Mouse (Mus musculus) neural tube, embryonic 11.5 days (tissue): ENCODE results near the gene Ppm1d. TPM values are rescaled to one million over a fixed set of nuclear protein-coding genes. Genes with fewer than 3 reads are reported as not detected.

ENCODE experiments used
- ATAC-seq: fragments of 200-750 bp; cut with Nextera tagmentation; 2 replicates; pipeline ENCODE4 v1.8.0; 2017; ENCODE audit warnings: moderate number of reproducible peaks, mild to moderate bottlenecking, moderate TSS enrichment, moderate library complexity; ENCODE audit not compliant: insufficient read depth, low FRiP score, low TSS enrichment
- DNase-seq: peaks from one replicate; pipeline ENCODE4 v3.0.0-alpha.2; 2015; ENCODE audit warnings: low spot score
- H3K27ac ChIP-seq: fragments of 300-500 bp; sonication (generic); 2 replicates; pipeline ENCODE4 v1.5.1; 2014; ENCODE audit warnings: low read depth, mild to moderate bottlenecking, low read length
- H3K27me3 ChIP-seq: fragments of 300-500 bp; sonication (generic); 2 replicates; pipeline ENCODE4 v1.6.1; 2014; ENCODE audit warnings: mild to moderate bottlenecking, low read length, mixed read lengths; ENCODE audit not compliant: control insufficient read depth, insufficient read depth
- H3K36me3 ChIP-seq: fragments of 300-500 bp; sonication (generic); 2 replicates; pipeline ENCODE4 v1.6.1; 2014; ENCODE audit warnings: mild to moderate bottlenecking, low read length, moderate library complexity, mixed read lengths; ENCODE audit not compliant: control insufficient read depth, insufficient read depth
- H3K4me1 ChIP-seq: fragments of 300-500 bp; sonication (generic); 2 replicates; pipeline ENCODE4 v1.6.1; 2014; ENCODE audit warnings: low read length, mixed read lengths; ENCODE audit not compliant: control insufficient read depth, insufficient read depth
- H3K4me2 ChIP-seq: fragments of 300-500 bp; sonication (generic); 2 replicates; pipeline ENCODE4 v1.6.1; 2014; ENCODE audit warnings: low read depth, mild to moderate bottlenecking, moderate library complexity
- H3K4me3 ChIP-seq: fragments of 300-500 bp; sonication (generic); 2 replicates; pipeline ENCODE4 v1.5.1; 2014; ENCODE audit warnings: low read depth, low read length
- H3K9ac ChIP-seq: fragments of 300-500 bp; sonication (generic); 2 replicates; pipeline ENCODE4 v1.6.1; 2014; ENCODE audit warnings: mild to moderate bottlenecking, low read length
- H3K9me3 ChIP-seq: fragments of 300-500 bp; sonication (generic); 2 replicates; pipeline ENCODE4 v1.6.1; 2016; ENCODE audit warnings: low read length; ENCODE audit not compliant: control insufficient read depth
- WGBS: fragments of 180-500 bp; shearing (Covaris S2); extraction: QIAGEN DNeasy Blood & Tissue Kit; methylation state at CpG from one replicate; pipeline ENCODE4 v1.1.7; 2014; 5-methylcytosine and 5-hydroxymethylcytosine counted together
- polyA plus RNA-seq: library from polyadenylated mRNA; unstranded; fragments of >200 nt; fragmentation: Nextera tagmentation; extraction: Ambion mirVana; gene quantifications from 2 replicates; pipeline ENCODE4 v1.2.1, GENCODE M21; 2014

Gene Ppm1d
- polyA plus RNA-seq, 1 experiment from 2014 or later, result 28.0 TPM

- Histone ChIP-seq H3K36me3 (no peaks in the 10 kb centered on the region), H3K27ac (no peak overlapping the region), H3K9ac (no peak overlapping the region), H3K9me3 (no peaks in the 10 kb centered on the region), H3K27me3 (no peaks in the 10 kb centered on the region), H3K4me3 (no peak overlapping the region), H3K4me2 (no peak overlapping the region), H3K4me1 (no peaks in the 10 kb centered on the region)
- DNase-seq (peak; percentile 81), ATAC-seq (no peak)
- WGBS, result 24% methylated on average over 4 of the region's 4 CpGs
Measured at GRCm38 (mm10) chr11:85382055-85382454, 71.0 kb downstream of the Ppm1d start.

- no peak for ATAC-seq
Measured at GRCm38 (mm10) chr11:85383975-85384821, 73.2 kb downstream of the Ppm1d start.

GRCm38 (mm10) chr11:85392179-85392863 is 81.3 kb downstream of the Ppm1d start:
- DNase-seq, result no peak
- H3K4me1 ChIP-seq, result no peaks in the 10 kb centered on the region
- H3K9ac ChIP-seq, result no peak overlapping the region
- no peaks in the 10 kb centered on the region for H3K9me3 ChIP-seq
- no peak overlapping the region for H3K4me3 ChIP-seq
- no peaks in the 10 kb centered on the region for H3K36me3 ChIP-seq
- no peak overlapping the region for H3K27ac ChIP-seq
- no peak for ATAC-seq
- WGBS, result 55% methylated on average over 12 of the region's 12 CpGs
- no peak overlapping the region for H3K4me2 ChIP-seq
- H3K27me3 ChIP-seq, result no peaks in the 10 kb centered on the region

More at GRCm38 (mm10) chr11:85383975-85384821, 73.2 kb downstream of the Ppm1d start:
- DNase-seq, result no peak
- Histone ChIP-seq H3K4me3 (no peak overlapping the region), H3K36me3 (no peaks in the 10 kb centered on the region), H3K9me3 (no peaks in the 10 kb centered on the region), H3K9ac (no peak overlapping the region), H3K27me3 (no peaks in the 10 kb centered on the region), H3K4me2 (no peak overlapping the region), H3K4me1 (no peaks in the 10 kb centered on the region), H3K27ac (no peak overlapping the region)
- 81% methylated on average over 7 of the region's 7 CpGs for WGBS

DNA sequence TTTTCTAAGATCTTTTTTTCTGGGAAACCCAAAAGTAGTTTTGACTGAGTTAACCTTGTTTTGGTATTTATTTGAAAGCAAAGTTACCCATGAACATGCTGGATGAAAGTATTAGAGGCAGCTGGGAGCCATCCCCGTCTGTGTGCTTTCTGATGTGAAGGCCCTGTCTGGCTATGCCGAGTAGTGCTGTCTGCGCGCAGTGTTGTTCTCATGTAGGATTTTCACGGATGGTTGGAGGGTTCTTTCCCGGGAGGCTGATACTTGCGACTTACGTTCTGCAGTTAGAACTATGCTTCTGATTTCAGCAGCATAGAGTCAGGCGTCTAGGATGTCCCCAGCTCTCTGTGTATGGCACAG is 81.8 kb downstream of the Ppm1d start:
- H3K9ac ChIP-seq, result no peak overlapping the region

DNA sequence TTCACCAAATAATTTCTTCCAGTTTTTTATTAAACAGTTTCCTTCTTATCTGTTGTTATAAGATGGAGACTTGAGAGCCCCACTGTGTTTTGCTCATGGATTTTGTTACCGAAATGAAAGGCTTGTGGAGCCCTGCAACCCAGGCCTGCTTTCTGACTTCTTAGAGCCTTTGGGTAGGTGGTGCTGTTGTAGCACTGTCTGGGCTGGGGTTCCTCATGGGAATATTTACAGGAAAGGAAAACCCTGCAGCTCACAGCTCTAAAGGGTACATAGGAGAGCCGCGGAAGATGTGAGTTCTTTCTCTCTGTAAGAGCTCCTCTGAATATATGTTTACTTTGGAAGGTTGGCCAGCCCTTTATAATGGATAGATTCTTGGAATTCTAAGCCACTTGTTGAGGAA is 82.9 kb downstream of the Ppm1d start:
- Histone ChIP-seq H3K4me1 (no peaks in the 10 kb centered on the region), H3K4me2 (no peak overlapping the region), H3K9ac (no peak overlapping the region), H3K4me3 (no peak overlapping the region), H3K9me3 (no peaks in the 10 kb centered on the region), H3K36me3 (no peaks in the 10 kb centered on the region), H3K27me3 (no peaks in the 10 kb centered on the region), H3K27ac (no peak overlapping the region)
- peak; percentile 15 for DNase-seq
- ATAC-seq, result no peak
- 67% methylated on average over 3 of the region's 3 CpGs for WGBS

More for the DNA sequence above, 81.8 kb downstream of the Ppm1d start:
- no peaks in the 10 kb centered on the region for H3K27me3 ChIP-seq
- no peaks in the 10 kb centered on the region for H3K9me3 ChIP-seq
- no peak overlapping the region for H3K4me2 ChIP-seq
- WGBS, result 48% methylated on average over 9 of the region's 9 CpGs
- H3K27ac ChIP-seq, result no peak overlapping the region
- DNase-seq (peak; percentile 10), ATAC-seq (no peak)
- H3K36me3 ChIP-seq, result no peaks in the 10 kb centered on the region
- H3K4me1 ChIP-seq, result no peaks in the 10 kb centered on the region
- H3K4me3 ChIP-seq, result no peak overlapping the region

DNA sequence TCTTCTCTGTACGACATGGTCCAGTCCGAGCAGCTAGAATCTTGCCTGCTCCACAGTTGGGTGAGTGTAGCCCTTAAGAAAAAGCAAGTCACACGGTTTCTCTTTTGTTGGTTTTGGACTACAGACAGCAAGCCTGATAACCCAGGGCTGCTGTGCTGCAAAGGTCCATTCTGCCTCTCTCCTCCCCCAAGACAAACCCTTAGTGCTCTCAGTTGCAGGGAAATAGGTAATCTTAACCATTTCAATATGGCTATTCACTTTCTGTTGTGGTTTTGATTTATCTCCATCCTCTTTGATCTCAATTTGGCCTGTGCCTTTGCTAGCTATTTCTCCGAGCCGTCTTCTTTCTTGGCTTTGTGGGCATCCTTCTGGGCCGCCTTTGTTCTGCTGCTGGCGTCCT is 84.3 kb downstream of the Ppm1d start:
- H3K27ac ChIP-seq, result no peak overlapping the region
- no peak overlapping the region for H3K9ac ChIP-seq
- H3K4me3 ChIP-seq, result no peak overlapping the region
- H3K4me1 ChIP-seq, result no peaks in the 10 kb centered on the region
- ATAC-seq, result no peak
- H3K4me2 ChIP-seq, result no peak overlapping the region
- H3K36me3 ChIP-seq, result no peaks in the 10 kb centered on the region
- 35% methylated on average over 7 of the region's 7 CpGs for WGBS
- DNase-seq, result peak; percentile 13
- no peaks in the 10 kb centered on the region for H3K27me3 ChIP-seq
- H3K9me3 ChIP-seq, result no peaks in the 10 kb centered on the region

Other genes with a start within 250 kb of the Ppm1d start
- 7.9 and 8.6 TPM in 2 replicates for gene Usp32, start 171.1 kb upstream of the Ppm1d start, polyA plus RNA-seq
- gene 1700125H20Rik, start 140.8 kb upstream of the Ppm1d start, polyA plus RNA-seq, result 0.60 TPM in 1 of 2 replicates, not detected in the other
- gene Appbp2, start 76.1 kb upstream of the Ppm1d start, polyA plus RNA-seq, result 61.5 and 65.2 TPM in 2 replicates
- gene Bcas3, start 41.9 kb downstream of the Ppm1d start, polyA plus RNA-seq, result 42.2 and 44.3 TPM in 2 replicates